ENCODE assay signal across 9 mouse cellular contexts in the genomic region with DNA sequence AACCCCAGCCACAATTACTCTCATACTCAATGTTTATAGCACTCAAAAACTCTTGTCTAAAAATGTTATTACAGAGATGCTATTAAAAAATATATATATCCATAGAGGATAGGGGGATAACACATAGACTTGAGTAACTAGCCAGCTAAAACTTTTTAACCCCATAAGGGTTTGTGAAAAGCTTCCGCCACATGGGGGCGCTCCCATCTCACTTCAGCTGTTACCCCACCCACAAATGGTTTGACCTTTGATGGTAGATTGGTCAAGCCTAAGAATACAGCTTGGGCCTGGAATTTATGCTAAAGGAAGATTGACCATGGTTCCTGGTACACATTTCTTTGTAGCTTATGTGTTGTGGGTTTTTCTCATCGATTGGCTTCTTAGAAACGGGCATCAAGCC. TPM values are rescaled to one million over a fixed set of nuclear protein-coding genes. Genes with fewer than 3 reads are reported as not detected.
DNase-seq lines count a peak whose midpoint lies in the region; ATAC-seq and TF ChIP-seq lines count a peak whose summit lies in the region.
"Had no signal": no experiment of that assay in that cellular context is flagged by ENCODE, and none has a peak within 500 bp of the region (broad histone marks: within the 10 kb centered on the region; RNA-seq: fewer than 3 reads in every experiment).

No protein-coding gene starts in this region.

- no peaks in the 10 kb centered on the region for H3K36me3 ChIP-seq in kidney, embryonic 16.5 days (ENCODE audit: insufficient read depth, low read length)
- H3K36me3 ChIP-seq in G1E (replicated peaks), result no peaks in the 10 kb centered on the region
- H3K36me3 ChIP-seq: lung, embryonic 15.5 days had no signal

- H3K9ac ChIP-seq in kidney, embryonic 16.5 days (replicated peaks; ENCODE audit: low read length), result no peak overlapping the region
- H3K9ac ChIP-seq: lung, embryonic 15.5 days had no signal

- H3K4me1 ChIP-seq in kidney, embryonic 16.5 days (ENCODE audit: insufficient read depth, low read length), result no peaks in the 10 kb centered on the region
- no peaks in the 10 kb centered on the region for H3K4me1 ChIP-seq in G1E (ENCODE audit: insufficient read depth, low read depth, low read length)
- H3K4me1 ChIP-seq: lung, embryonic 15.5 days had no signal

- peak; percentile 3 for DNase-seq in kidney, postnatal 14 days
- DNase-seq in 416B (ENCODE audit: low read depth) (peak; percentile 47), G1E (ENCODE audit: low spot score) (no peak), MN1 (ENCODE audit: low spot score) (no peak)
- peak; percentile 42 for DNase-seq in cerebellum, adult 8-10 months
- peak; percentile 10 for DNase-seq in lung, postnatal 10 days

- peak; percentile 38; the same call in 1 of the 2 replicates for TF ChIP-seq CTCF in G1E (IDR thresholded peaks at IDR 0.05; ENCODE audit: low read depth, low read length)

- H3K27me3 ChIP-seq in kidney, embryonic 16.5 days (ENCODE audit: insufficient read depth, low read length), result no peaks in the 10 kb centered on the region
- H3K27me3 ChIP-seq in G1E (ENCODE audit: insufficient read depth, low read length), result no peaks in the 10 kb centered on the region
- H3K27me3 ChIP-seq: lung, embryonic 15.5 days had no signal

- no peak for ATAC-seq in kidney, embryonic 16.5 days (ENCODE audit: low FRiP score, low TSS enrichment)
- ATAC-seq in G1E (ENCODE audit: extremely low read depth, insufficient number of reproducible peaks, low FRiP score, poor library complexity, severe bottlenecking), result no peak

- no peak overlapping the region for H3K4me3 ChIP-seq in kidney, embryonic 16.5 days (ENCODE audit: low read length)
- no peak overlapping the region for H3K4me3 ChIP-seq in G1E (ENCODE audit: low read depth, low read length)
- H3K4me3 ChIP-seq: lung, embryonic 15.5 days had no signal

- H3K4me2 ChIP-seq in kidney, embryonic 16.5 days (replicated peaks; ENCODE audit: low read depth, low read length), result no peak overlapping the region
- H3K4me2 ChIP-seq: lung, embryonic 15.5 days had no signal

- no peaks in the 10 kb centered on the region for H3K9me3 ChIP-seq in kidney, embryonic 16.5 days (ENCODE audit: low read length)
- H3K9me3 ChIP-seq in G1E (replicated peaks), result no peaks in the 10 kb centered on the region
- H3K9me3 ChIP-seq: lung, embryonic 15.5 days had no signal

- H3K27ac ChIP-seq in kidney, embryonic 16.5 days (ENCODE audit: low read length), result no peak overlapping the region
- H3K27ac ChIP-seq: lung, embryonic 15.5 days had no signal

- WGBS in kidney, embryonic 16.5 days, result 51% methylated on average over 4 of the region's 4 CpGs

RNA-seq across cellular contexts. Expression of a gene that starts 42.1 kb away (rescaled TPM):
- 0.91 and 1.6 TPM in 2 replicates for polyA plus RNA-seq in kidney, embryonic 16.5 days (2015; fragmentation: Nextera tagmentation; extraction: Ambion mirVana)
- total RNA-seq in G1E (2014; fragmentation: Nextera tagmentation) (not detected in 2 replicates), G1E (2017) (0.29 and 0.33 TPM in 2 replicates)
- not detected in 2 replicates for polyA plus RNA-seq in G1E (2012)
- total RNA-seq: hematopoietic stem cell, adult 5-6 weeks had no signal

Comparison
In these comparisons a context has a peak if more than half of its experiments do, and no peak if none do; other contexts are left out.
1. DNase-seq: peak in kidney, postnatal 14 days (single experiment), 416B (single experiment), cerebellum, adult 8-10 months (single experiment) and lung, postnatal 10 days (single experiment); none in G1E (single experiment) and MN1 (single experiment).